Mouse (Mus musculus) cerebellum, adult 11 months (tissue): ENCODE measurements around the gene Spint5.

ENCODE experiments used
- DNase-seq: peaks from one replicate; pipeline ENCODE4 v3.0.0; 2022

Gene Spint5

GRCm38 (mm10) chr2:164737377-164738090 lies 22.4 kb downstream of the Spint5 start:
- DNase-seq, result no peak

GRCm38 (mm10) chr2:164739876-164740275 lies 24.8 kb downstream of the Spint5 start:
- DNase-seq, result no peak

- DNase-seq, result no peak
These were observed 29.9 kb downstream of the Spint5 start for GRCm38 (mm10) chr2:164744987-164745386.

- DNase-seq, result peak; percentile 87
These were observed 30.9 kb downstream of the Spint5 start, which contains the start of the genes Wfdc3 and Dnttip1 for GRCm38 (mm10) chr2:164745843-164746479. Gene Wfdc3, minus strand, starts transcription at chr2:164745931. Gene Dnttip1, plus strand, starts transcription at chr2:164745983.

GRCm38 (mm10) chr2:164746693-164747092 lies 31.6 kb downstream of the Spint5 start:
- DNase-seq, result no peak

- DNase-seq, result no peak
These were observed 33.1 kb downstream of the Spint5 start for GRCm38 (mm10) chr2:164748191-164748590.

GRCm38 (mm10) chr2:164748991-164749390 lies 33.9 kb downstream of the Spint5 start:
- DNase-seq, result no peak

GRCm38 (mm10) chr2:164752454-164752853 lies 37.3 kb downstream of the Spint5 start:
- no peak for DNase-seq

GRCm38 (mm10) chr2:164754105-164754504 lies 39.0 kb downstream of the Spint5 start:
- no peak for DNase-seq

GRCm38 (mm10) chr2:164754800-164755199 lies 39.7 kb downstream of the Spint5 start:
- no peak for DNase-seq

- no peak for DNase-seq
These were observed 42.7 kb downstream of the Spint5 start for GRCm38 (mm10) chr2:164757841-164758240.

GRCm38 (mm10) chr2:164758692-164759091 lies 43.6 kb downstream of the Spint5 start:
- DNase-seq, result no peak

GRCm38 (mm10) chr2:164760059-164760833 lies 45.1 kb downstream of the Spint5 start:
- no peak for DNase-seq

- DNase-seq, result no peak
These were observed 46.4 kb downstream of the Spint5 start for GRCm38 (mm10) chr2:164761502-164761901.

- no peak for DNase-seq
These were observed 46.9 kb downstream of the Spint5 start for GRCm38 (mm10) chr2:164761971-164762370.

- DNase-seq, result no peak
These were observed 47.5 kb downstream of the Spint5 start for GRCm38 (mm10) chr2:164762593-164762992.

GRCm38 (mm10) chr2:164765841-164766240 lies 50.7 kb downstream of the Spint5 start:
- no peak for DNase-seq
